Mouse (Mus musculus) small intestine, adult 2 months (tissue): ENCODE measurements at regions not wholly inside any gene's neighbourhood (a gene's known extent, or its start where the extent isn't known, plus 50 kb on each side); places are given as distances from the start of the nearest gene placed in this dataset.

Experiments
- H3K27ac ChIP-seq: fragments of 200-500 bp; 2 replicates; pipeline ENCODE4 v1.5.1; 2012; ENCODE audit warnings: low read depth, low read length, control low read depth, inconsistent platforms; ENCODE audit not compliant: insufficient read depth
- H3K27me3 ChIP-seq: fragments of 200-500 bp; 2 replicates; pipeline ENCODE4 v1.6.1; 2012; ENCODE audit warnings: mild to moderate bottlenecking, moderate library complexity, low read length, inconsistent platforms; ENCODE audit not compliant: control insufficient read depth, insufficient read depth
- H3K36me3 ChIP-seq: fragments of 200-500 bp; 2 replicates; pipeline ENCODE4 v1.6.1; 2012; ENCODE audit warnings: mild to moderate bottlenecking, low read length, control low read depth, inconsistent platforms; ENCODE audit not compliant: control insufficient read depth, insufficient read depth
- H3K4me1 ChIP-seq: fragments of 200-500 bp; 2 replicates; pipeline ENCODE4 v1.6.1; 2012; ENCODE audit warnings: low read length, inconsistent platforms, mixed read lengths; ENCODE audit not compliant: control insufficient read depth, insufficient read depth, insufficient read length
- H3K4me3 ChIP-seq: fragments of 200-500 bp; 2 replicates; pipeline ENCODE4 v1.5.1; 2012; ENCODE audit warnings: low read depth, mild to moderate bottlenecking, control low read depth, inconsistent platforms, low read length, moderate library complexity
- CTCF ChIP-seq: fragments of 200-500 bp; IDR thresholded peaks from 2 replicates; pipeline ENCODE4 v1.5.1; 2012; ENCODE audit warnings: low read depth, mild to moderate bottlenecking, control low read depth, inconsistent platforms, low read length, moderate library complexity, mixed read lengths; ENCODE audit not compliant: insufficient replicate concordance, insufficient read length; ENCODE audit errors: extremely low read depth
- POLR2A ChIP-seq: fragments of 200-500 bp; IDR thresholded peaks from 2 replicates; pipeline ENCODE4 v1.6.1; 2012; ENCODE audit warnings: low read depth, mild to moderate bottlenecking, control low read depth, inconsistent platforms, low read length, moderate library complexity
- WGBS: fragments of 180-500 bp; shearing (Covaris S2); methylation state at CpG from one replicate; pipeline ENCODE4 v1.1.7; 2018; 5-methylcytosine and 5-hydroxymethylcytosine counted together

DNA sequence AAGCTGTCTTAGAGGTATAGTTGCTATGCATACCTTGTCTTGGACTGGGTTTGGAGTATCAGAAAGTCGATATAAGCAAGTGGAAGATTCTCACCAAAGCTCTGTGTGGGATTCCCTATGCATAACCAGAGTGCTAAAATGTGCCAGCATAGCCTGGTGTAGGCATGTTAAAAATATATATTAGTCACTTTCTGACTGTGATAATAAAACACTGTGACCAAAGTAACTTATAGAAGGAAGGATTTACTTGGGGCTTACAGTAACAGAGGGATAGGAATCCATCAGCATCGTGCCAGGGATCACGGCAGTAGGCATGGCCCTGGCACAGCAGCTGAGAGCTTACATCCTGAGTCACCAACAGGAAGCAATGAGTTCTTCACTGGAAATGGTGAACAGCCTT is 215.4 kb downstream of the Tshz3 start:
- H3K4me3 ChIP-seq = no peak overlapping the region
- WGBS = 70% methylated on average over 3 of the region's 3 CpGs
- no peaks in the 10 kb centered on the region for H3K27me3 ChIP-seq
- no peak overlapping the region for H3K27ac ChIP-seq
- H3K4me1 ChIP-seq = no peaks in the 10 kb centered on the region
- TF ChIP-seq POLR2A (no peak), CTCF (no peak)
- H3K36me3 ChIP-seq = no peaks in the 10 kb centered on the region

DNA sequence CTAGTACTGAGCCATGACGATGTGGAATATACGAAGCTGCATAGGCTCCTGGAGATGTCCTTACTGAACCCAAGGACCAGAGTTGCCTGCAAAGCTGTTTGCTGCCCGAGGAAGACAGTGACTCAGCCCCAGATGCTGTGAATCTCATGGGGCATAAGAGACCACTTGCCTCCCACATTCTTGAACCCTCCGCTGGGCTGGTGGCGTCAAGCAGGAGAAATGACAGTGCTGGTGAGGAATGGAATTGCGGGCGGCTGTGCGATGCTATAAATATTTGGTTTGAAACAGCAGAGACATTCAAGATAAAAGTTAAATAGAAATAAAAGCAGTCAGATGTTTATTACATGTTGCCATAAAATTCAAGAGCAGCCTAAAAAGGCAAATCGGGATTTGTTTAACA is 216.3 kb downstream of the Tshz3 start:
- Histone ChIP-seq H3K4me1 (no peaks in the 10 kb centered on the region), H3K27ac (no peak overlapping the region), H3K4me3 (no peak overlapping the region), H3K36me3 (no peaks in the 10 kb centered on the region), H3K27me3 (no peaks in the 10 kb centered on the region)
- no peak for TF ChIP-seq CTCF
- WGBS = 64% methylated on average over 9 of the region's 9 CpGs

DNA sequence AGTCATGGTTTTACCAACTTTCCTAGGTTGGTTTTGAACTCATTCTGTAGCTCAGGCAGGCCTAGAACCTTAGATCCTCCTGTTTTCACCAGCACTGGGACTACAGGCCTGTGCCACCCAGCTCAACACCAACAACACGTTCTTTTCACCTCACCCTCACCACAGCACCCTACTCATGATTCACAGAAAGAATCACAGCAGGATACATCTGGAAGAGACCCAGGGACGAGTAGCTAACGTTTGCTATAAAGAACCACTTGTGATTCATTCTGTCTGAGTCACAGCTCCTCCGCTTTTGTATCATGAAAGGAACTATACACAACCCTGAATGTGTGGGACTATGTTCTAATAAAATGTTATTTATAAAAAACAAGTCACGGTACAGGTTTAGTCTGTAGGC is 217.3 kb downstream of the Tshz3 start:
- no peak overlapping the region for H3K4me3 ChIP-seq
- WGBS = 73% methylated on average over 5 of the region's 5 CpGs
- H3K27ac ChIP-seq = no peak overlapping the region
- no peak for TF ChIP-seq CTCF
- no peak for TF ChIP-seq POLR2A
- no peaks in the 10 kb centered on the region for H3K27me3 ChIP-seq
- no peaks in the 10 kb centered on the region for H3K4me1 ChIP-seq
- no peaks in the 10 kb centered on the region for H3K36me3 ChIP-seq

DNA sequence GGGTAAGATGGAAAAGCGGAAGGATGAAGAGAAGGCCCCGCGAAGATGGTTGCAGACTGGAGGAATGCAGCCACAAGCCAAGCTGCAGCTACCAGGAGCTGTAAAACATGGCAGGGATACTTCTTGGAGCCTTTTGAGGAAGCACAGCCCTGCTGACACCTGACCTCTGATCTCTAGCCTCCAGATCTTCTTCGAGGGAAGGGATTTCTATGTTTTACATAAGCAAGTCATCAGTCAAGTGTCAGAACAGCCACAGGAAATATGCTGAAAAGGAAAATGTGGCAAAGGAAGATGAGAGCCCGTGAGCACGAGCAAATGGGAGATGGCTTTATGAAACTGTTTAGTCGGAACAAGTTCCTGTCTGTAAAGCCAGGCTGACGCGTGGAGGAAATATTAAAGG is 219.1 kb downstream of the Tshz3 start:
- TF ChIP-seq POLR2A (no peak), CTCF (no peak)
- Histone ChIP-seq H3K27ac (no peak overlapping the region), H3K36me3 (no peaks in the 10 kb centered on the region), H3K4me3 (no peak overlapping the region), H3K4me1 (no peaks in the 10 kb centered on the region), H3K27me3 (no peaks in the 10 kb centered on the region)
- 71% methylated on average over 9 of the region's 9 CpGs for WGBS

DNA sequence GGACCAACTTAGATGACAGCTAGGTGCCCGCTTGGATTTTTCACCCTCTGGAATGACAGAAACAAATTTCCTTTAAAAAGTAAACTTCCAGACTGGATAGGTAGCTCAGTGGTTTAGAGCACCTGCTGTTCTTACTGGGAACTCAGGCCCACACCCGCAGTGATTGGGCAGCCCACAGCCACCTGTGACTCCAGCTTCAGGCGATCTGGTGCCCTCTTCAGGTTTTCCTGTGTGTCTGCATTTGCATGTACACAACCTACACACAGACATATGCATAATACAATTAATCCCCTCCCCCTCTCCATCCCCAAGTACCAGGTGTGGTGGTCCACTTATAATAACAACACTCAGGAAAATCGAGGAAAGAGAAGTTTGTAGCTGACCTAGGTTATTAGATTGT is 221.5 kb downstream of the Tshz3 start:
- Histone ChIP-seq H3K4me3 (no peak overlapping the region), H3K4me1 (no peaks in the 10 kb centered on the region), H3K36me3 (no peaks in the 10 kb centered on the region), H3K27ac (no peak overlapping the region), H3K27me3 (no peaks in the 10 kb centered on the region)
- no peak for TF ChIP-seq CTCF
- TF ChIP-seq POLR2A = no peak
- WGBS = 77% methylated on average over 4 of the region's 4 CpGs

DNA sequence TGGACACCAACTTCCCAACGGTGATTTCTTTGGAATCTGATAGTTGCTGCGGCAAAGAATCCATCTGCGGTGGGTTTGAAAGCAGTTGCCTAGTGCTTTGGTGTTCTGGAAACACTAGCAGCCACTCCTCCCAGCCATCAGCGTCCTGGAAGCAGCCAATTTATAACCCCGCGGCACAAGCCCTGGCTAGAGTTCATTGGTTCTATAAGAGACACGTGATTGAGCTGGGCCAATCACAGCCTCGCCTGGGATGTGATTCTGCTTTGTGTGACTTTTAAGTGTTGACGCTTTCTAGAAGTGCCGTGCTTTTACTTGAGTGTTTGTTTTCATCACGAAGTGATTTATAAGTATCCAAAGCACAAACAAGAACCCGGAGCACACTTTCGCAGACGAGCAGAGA is 223.1 kb downstream of the Tshz3 start:
- no peak overlapping the region for H3K27ac ChIP-seq
- TF ChIP-seq POLR2A (no peak), CTCF (no peak)
- 65% methylated on average over 14 of the region's 14 CpGs for WGBS
- no peaks in the 10 kb centered on the region for H3K27me3 ChIP-seq
- no peak overlapping the region for H3K4me3 ChIP-seq
- H3K36me3 ChIP-seq = no peaks in the 10 kb centered on the region
- H3K4me1 ChIP-seq = no peaks in the 10 kb centered on the region

DNA sequence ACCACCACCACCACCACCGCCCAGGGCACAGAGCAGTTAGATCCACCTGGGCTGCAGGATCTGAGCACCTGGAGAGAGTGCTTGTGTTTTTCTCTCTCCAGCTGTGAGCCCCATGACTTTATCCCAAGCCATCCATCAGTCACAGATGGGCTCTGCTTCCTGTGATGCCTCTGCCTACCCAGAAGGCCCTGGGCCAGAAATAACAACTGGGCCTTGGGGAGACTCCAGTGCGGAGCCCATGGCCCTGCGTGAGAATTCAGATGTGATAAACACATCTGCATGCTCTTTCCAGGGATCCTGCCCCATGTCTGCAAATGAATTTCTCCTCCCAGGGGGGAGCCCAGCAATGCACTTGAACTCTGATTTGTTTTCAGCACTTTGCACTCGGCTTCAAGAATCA is 235.6 kb downstream of the Tshz3 start:
- no peaks in the 10 kb centered on the region for H3K36me3 ChIP-seq
- H3K4me3 ChIP-seq = no peak overlapping the region
- no peaks in the 10 kb centered on the region for H3K27me3 ChIP-seq
- no peaks in the 10 kb centered on the region for H3K4me1 ChIP-seq
- H3K27ac ChIP-seq = no peak overlapping the region
- TF ChIP-seq POLR2A (no peak), CTCF (no peak)
- WGBS = 82% methylated on average over 4 of the region's 4 CpGs

DNA sequence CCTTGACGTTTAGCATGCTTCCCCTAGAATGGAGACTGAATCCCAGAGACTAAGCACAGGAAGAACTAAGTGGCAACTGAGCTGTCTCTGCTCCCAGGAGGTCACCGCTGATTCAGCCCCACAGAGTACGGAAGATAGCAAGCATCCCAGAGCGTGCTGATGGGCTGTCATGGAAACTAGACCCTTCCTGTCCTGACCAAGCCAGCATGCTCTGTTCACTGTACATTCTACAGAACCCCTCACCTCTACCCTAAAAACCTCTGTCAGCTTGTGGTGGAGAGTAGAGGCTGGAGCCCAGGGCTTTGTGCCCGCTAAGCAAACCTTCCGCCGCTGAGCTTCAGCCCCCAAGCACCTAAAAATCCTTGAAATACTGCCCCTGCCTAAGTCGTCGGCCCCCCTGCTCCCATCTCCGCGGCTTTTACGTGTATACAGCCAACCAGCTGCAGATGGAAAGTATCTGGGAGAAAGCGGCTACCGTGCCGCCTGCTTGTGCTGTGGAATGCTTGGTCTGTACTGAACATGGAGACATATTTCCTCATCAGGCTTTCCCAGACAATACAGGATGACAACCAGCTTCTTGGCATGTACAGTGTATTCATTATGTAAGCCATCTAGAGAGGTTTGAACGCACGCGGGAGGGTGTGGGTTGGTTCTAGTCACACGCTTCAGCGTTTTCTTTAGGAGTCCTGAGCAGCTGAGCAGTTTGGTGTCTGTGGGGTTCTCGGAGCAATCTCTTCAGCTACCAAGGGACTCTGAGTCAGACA is 237.1 kb downstream of the Tshz3 start:
- WGBS = 74% methylated on average over 21 of the region's 21 CpGs
- H3K4me3 ChIP-seq = no peak overlapping the region

More for the DNA sequence above, 237.1 kb downstream of the Tshz3 start:
- H3K27ac ChIP-seq = no peak overlapping the region
- no peaks in the 10 kb centered on the region for H3K36me3 ChIP-seq
- H3K27me3 ChIP-seq = no peaks in the 10 kb centered on the region
- TF ChIP-seq POLR2A = no peak
- TF ChIP-seq CTCF = no peak
- H3K4me1 ChIP-seq = no peaks in the 10 kb centered on the region
